Mouse (Mus musculus) limb, embryonic 14.5 days (tissue): ENCODE measurements around the gene Bbs9. TPM values are rescaled to one million over a fixed set of nuclear protein-coding genes. Genes with fewer than 3 reads are reported as not detected.

ENCODE experiments used
- ATAC-seq: fragments of 200-750 bp; cut with Nextera tagmentation; 2 replicates; pipeline ENCODE4 v1.8.0; 2017; ENCODE audit warnings: low read depth, moderate number of reproducible peaks, moderate TSS enrichment; ENCODE audit not compliant: low FRiP score
- DNase-seq: peaks from one replicate; pipeline ENCODE4 v3.0.0-alpha.2; 2015; ENCODE audit warnings: low spot score
- H3K27ac ChIP-seq: fragments of 300-500 bp; sonication (generic); replicated peaks from 2 replicates; pipeline ENCODE4 v1.5.1; 2014; ENCODE audit warnings: low read depth, mild to moderate bottlenecking, low read length, moderate library complexity, mixed read lengths
- H3K27me3 ChIP-seq: fragments of 300-500 bp; sonication (generic); 2 replicates; pipeline ENCODE4 v1.6.1; 2014; ENCODE audit warnings: low read length, mixed read lengths; ENCODE audit not compliant: control insufficient read depth, insufficient read depth
- H3K36me3 ChIP-seq: fragments of 300-500 bp; sonication (generic); 2 replicates; pipeline ENCODE4 v1.6.1; 2014; ENCODE audit warnings: mild to moderate bottlenecking, low read length, moderate library complexity, mixed read lengths; ENCODE audit not compliant: control insufficient read depth, insufficient read depth
- H3K4me1 ChIP-seq: fragments of 300-500 bp; sonication (generic); 2 replicates; pipeline ENCODE4 v1.6.1; 2014; ENCODE audit warnings: antibody characterized with exemption, low read length, mixed read lengths; ENCODE audit not compliant: control insufficient read depth, insufficient read depth
- H3K4me2 ChIP-seq: fragments of 300-500 bp; sonication (generic); replicated peaks from 2 replicates; pipeline ENCODE4 v1.6.1; 2014; ENCODE audit warnings: low read depth, mild to moderate bottlenecking, low read length, moderate library complexity; ENCODE audit not compliant: severe bottlenecking
- H3K4me3 ChIP-seq: fragments of 300-500 bp; sonication (generic); replicated peaks from 2 replicates; pipeline ENCODE4 v1.5.1; 2014; ENCODE audit warnings: low read length
- H3K9ac ChIP-seq: fragments of 300-500 bp; sonication (generic); 2 replicates; pipeline ENCODE4 v1.6.1; 2014; ENCODE audit warnings: mild to moderate bottlenecking, low read depth, low read length, moderate library complexity; ENCODE audit not compliant: severe bottlenecking
- H3K9me3 ChIP-seq: fragments of 300-500 bp; sonication (generic); 2 replicates; pipeline ENCODE4 v1.6.1; 2016; ENCODE audit warnings: low read length; ENCODE audit not compliant: control insufficient read depth
- POLR2A ChIP-seq: fragments of 200-500 bp; IDR thresholded peaks from 2 replicates; pipeline ENCODE4 v1.8.0; 2012; ENCODE audit warnings: inconsistent platforms, mild to moderate bottlenecking, moderate library complexity, borderline replicate concordance; ENCODE audit not compliant: insufficient read depth, insufficient read length; ENCODE audit errors: extremely low read depth
- WGBS: fragments of 180-500 bp; shearing (Covaris S2); extraction: QIAGEN DNeasy Blood & Tissue Kit; methylation state at CpG from one replicate; pipeline ENCODE4 v1.1.7; 2014; 5-methylcytosine and 5-hydroxymethylcytosine counted together
- polyA plus RNA-seq, 2 experiments: library from polyadenylated mRNA; depleted of rRNA in 1 of 2; stranded (reverse) in 1 of 2; unstranded in 1 of 2; fragments of >200 nt; fragmentation: Nextera tagmentation in 1 of 2; extraction: Ambion mirVana in 1 of 2; gene quantifications; 2 replicates each; pipeline versions ENCODE4 v1.2.1 to v1.2.3; 2012 to 2014

The Bbs9 gene
- polyA plus RNA-seq, 2 experiments = 12.7 to 15.7 TPM

DNA sequence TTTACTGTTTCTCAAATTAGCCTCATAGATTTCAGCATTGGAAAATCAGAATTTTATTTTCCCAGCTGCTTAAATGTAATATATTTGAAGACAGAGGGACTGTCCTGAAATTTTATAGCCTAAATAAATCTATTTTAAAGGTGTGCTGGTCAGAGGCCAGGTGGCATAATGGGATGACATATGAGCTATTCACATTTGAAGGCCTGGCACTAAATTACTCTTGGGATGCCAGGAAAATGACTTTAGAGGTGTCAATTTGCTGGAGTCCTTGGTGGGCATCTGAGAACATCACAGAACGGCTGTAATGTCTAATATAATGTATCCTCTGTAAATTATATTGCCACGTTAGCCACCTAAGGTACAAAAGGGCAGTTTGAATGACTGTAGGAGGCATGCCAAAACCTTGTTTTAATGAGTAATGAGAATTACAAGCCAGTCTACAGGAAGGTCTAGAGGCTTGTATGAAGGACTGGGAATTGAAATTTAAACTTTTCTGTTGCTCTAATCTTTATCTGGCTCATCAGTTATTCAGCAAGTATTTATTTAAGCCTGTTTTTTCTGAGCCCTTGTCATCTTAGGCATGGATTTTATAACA lies 351.8 kb downstream of the Bbs9 start:
- no peak for TF ChIP-seq POLR2A
- Histone ChIP-seq H3K4me1 (peaks cover 3% of the 10 kb centered on the region; the same call in 1 of the 2 replicates), H3K27ac (no peak overlapping the region), H3K4me2 (no peak overlapping the region), H3K36me3 (no peaks in the 10 kb centered on the region), H3K27me3 (no peaks in the 10 kb centered on the region), H3K9me3 (no peaks in the 10 kb centered on the region), H3K4me3 (no peak overlapping the region), H3K9ac (no peak overlapping the region)
- WGBS = 23% methylated on average over 2 of the region's 2 CpGs
- no peak for DNase-seq
- no peak for ATAC-seq

DNA sequence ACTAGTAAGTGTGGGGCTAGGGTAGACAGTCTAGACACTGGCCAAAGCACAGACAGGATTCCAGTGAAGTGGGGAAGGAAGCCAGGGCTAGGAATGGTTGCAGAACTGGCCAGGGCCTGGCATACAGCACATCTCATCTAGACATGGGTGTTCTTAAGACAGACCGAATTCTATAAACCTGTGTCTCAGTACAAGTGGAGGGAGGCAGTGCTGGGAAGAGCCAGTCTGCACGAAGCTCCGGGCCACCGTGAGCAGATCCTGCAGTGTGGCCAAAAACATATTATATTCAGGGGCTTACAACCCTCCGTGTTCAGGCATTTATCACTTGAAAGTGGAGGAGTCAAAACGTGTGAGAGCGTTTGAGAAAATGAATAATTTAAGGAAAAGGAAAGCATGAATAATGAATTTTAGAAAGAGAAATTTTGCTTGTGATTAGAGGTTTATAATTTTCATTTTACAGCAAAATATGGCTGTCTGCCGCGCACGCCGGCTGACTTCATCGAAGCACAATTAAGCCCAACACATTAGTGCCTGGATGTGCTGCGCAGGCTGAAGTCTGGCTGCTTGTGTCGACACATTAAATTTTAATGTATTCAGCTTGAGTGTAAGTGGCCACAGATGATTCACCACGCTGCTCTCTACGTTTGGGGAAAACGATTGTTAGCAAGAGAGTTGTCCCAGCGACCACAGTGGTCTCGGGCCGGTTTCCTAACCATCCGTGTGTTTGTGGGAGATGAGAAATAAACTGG lies 353.9 kb downstream of the Bbs9 start:
- Histone ChIP-seq H3K27ac (no peak overlapping the region), H3K36me3 (no peaks in the 10 kb centered on the region), H3K4me2 (no peak overlapping the region), H3K9me3 (no peaks in the 10 kb centered on the region), H3K27me3 (no peaks in the 10 kb centered on the region), H3K4me3 (no peak overlapping the region), H3K4me1 (peaks cover 9% of the 10 kb centered on the region; the same call in 1 of the 2 replicates), H3K9ac (no peak overlapping the region)
- no peak for TF ChIP-seq POLR2A
- DNase-seq = no peak
- 47% methylated on average over 21 of the region's 21 CpGs for WGBS
- ATAC-seq = no peak

DNA sequence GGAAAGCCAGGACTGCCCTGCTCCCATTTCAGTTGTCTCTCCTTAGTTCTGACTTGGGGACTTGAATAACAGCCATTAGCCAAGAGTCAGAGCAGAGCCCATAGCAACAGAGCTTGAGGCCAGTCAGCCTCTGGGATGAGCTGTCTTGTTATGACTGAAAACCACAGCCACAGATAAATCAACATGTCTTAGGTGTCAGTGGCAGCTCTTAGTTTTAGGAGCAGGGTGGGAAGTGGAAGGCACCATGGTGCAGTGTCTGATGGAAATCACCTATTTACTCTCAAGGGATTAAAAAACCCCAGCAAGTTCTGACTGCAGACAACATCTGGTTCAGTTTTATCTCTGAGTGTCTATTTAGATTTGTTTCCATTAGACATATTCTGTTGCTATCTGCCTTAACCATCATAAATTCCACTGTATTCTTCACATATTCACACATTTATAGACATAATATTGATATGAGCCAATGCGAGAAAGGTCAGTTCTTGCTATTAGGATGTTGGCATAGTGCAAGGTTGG lies 359.5 kb downstream of the Bbs9 start:
- Histone ChIP-seq H3K4me3 (no peak overlapping the region), H3K27me3 (no peaks in the 10 kb centered on the region), H3K36me3 (no peaks in the 10 kb centered on the region), H3K9ac (no peak overlapping the region), H3K4me1 (peaks cover 21% of the 10 kb centered on the region; the same call in 1 of the 2 replicates), H3K27ac (no peak overlapping the region), H3K4me2 (no peak overlapping the region), H3K9me3 (no peaks in the 10 kb centered on the region)
- WGBS = 98% methylated on average over 1 of the region's 1 CpGs
- no peak for DNase-seq
- ATAC-seq = no peak
- TF ChIP-seq POLR2A = no peak

DNA sequence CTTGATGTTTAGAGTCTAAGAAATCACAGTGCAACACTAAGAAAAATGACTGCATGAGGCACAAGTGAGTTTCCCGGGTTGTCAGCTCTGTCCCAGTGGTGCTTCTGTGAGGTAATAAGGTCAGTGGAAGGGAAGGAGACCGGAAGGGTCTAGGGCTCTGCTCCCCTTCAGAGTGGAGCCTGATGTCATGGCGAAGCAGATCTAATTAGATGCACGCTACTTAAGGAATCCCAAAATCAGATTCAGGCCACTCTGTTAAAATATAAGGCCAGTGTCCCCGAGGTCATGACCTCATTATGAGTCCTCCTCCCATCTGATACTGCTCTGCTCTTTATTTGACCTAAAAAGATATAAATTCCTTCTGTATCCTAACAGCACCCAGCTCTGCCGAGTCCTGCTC lies 361.5 kb downstream of the Bbs9 start:
- ATAC-seq = no peak
- no peaks in the 10 kb centered on the region for H3K36me3 ChIP-seq

DNA sequence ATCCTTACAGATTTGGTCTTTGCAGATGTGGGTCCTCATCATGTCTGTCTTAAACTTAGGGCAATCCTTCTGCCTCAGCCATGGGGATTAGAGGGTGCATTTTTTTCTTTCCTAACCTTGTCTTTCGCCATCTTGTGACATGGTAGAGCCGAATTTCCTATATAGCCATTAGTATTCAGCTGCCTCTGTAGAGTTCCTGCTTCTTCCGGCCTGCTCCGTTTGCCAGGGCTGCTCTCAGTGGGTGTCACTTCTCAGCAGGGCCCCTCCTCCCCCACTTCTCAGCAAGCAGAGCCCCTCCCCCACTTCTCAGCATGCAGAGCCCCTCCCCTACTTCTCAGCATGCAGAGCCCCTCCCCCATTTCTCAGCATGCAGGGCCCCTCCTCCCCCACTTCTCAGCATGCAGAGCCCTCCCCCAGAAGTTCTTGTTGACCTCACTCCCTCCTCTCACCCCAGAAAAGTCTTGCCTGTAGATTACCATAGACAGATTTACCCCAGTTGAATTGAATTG lies 362.2 kb downstream of the Bbs9 start:
- 35% methylated on average over 4 of the region's 4 CpGs for WGBS
- Histone ChIP-seq H3K9ac (no peak overlapping the region), H3K27me3 (no peaks in the 10 kb centered on the region), H3K36me3 (no peaks in the 10 kb centered on the region), H3K4me2 (no peak overlapping the region), H3K9me3 (no peaks in the 10 kb centered on the region), H3K27ac (no peak overlapping the region), H3K4me1 (peaks cover 21% of the 10 kb centered on the region; the same call in 1 of the 2 replicates), H3K4me3 (no peak overlapping the region)
- ATAC-seq (no peak), DNase-seq (no peak)
- TF ChIP-seq POLR2A = no peak

More for the DNA sequence above, 361.5 kb downstream of the Bbs9 start:
- H3K4me3 ChIP-seq = no peak overlapping the region
- no peak overlapping the region for H3K9ac ChIP-seq
- no peak overlapping the region for H3K4me2 ChIP-seq
- TF ChIP-seq POLR2A = no peak
- no peaks in the 10 kb centered on the region for H3K9me3 ChIP-seq
- 41% methylated on average over 6 of the region's 6 CpGs for WGBS
- H3K27me3 ChIP-seq = no peaks in the 10 kb centered on the region
- H3K4me1 ChIP-seq = peaks cover 21% of the 10 kb centered on the region; the same call in 1 of the 2 replicates
- DNase-seq = no peak
- no peak overlapping the region for H3K27ac ChIP-seq
